In the genomic region with DNA sequence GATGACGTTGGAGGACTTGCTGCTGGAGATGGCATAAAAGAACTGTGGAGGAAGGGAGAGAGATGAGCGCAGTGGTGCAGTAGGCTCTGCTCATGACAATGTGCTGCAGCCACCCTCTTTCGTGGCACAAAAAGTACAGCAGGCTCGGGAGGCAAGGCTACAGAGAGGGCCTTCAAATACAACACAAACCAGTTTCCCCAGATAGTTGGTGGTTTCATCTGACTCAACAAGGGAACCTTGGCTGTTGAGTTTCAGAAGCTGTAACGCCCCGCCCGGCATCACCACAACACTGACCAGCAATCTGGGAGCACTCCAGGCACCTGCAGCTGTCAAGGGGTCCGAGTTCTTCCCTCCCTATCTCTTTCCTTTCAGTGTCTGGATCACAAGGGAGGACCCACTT, we compare ENCODE assay signal across 24 mouse cellular contexts. TPM values are rescaled to one million over a fixed set of nuclear protein-coding genes. Genes with fewer than 3 reads are reported as not detected.
"Had no signal": no experiment of that assay in that cellular context is flagged by ENCODE, and none has a peak within 500 bp of the region (broad histone marks: within the 10 kb centered on the region; RNA-seq: fewer than 3 reads in every experiment).

No protein-coding gene starts in this region.

- DNase-seq: lung, adult 18-20 months; lung, embryonic 14.5 days; lung, postnatal 10 days; lung, postnatal 4 days; midbrain, embryonic 14.5 days; right cerebral cortex, postnatal 14 days; thymus, adult 2 months; thymus, postnatal 25 days; thymus, postnatal 4 days had no signal

- H3K9me3 ChIP-seq: liver, embryonic 12.5 days; midbrain, embryonic 10.5 days; midbrain, embryonic 12.5 days; neural tube, embryonic 12.5 days; stomach, embryonic 15.5 days had no signal

- H3K9ac ChIP-seq: liver, embryonic 12.5 days; liver, embryonic 14.5 days; lung, embryonic 14.5 days; midbrain, embryonic 12.5 days; neural tube, embryonic 12.5 days; stomach, embryonic 15.5 days had no signal

- H3K4me3 ChIP-seq: liver, embryonic 12.5 days; midbrain, embryonic 10.5 days; midbrain, embryonic 12.5 days; neural tube, embryonic 12.5 days; stomach, embryonic 15.5 days had no signal

- ATAC-seq: liver, embryonic 12.5 days; midbrain, embryonic 16.5 days had no signal

- H3K27me3 ChIP-seq: liver, embryonic 12.5 days; midbrain, embryonic 12.5 days; neural tube, embryonic 12.5 days; stomach, embryonic 15.5 days had no signal

- H3K4me1 ChIP-seq: liver, embryonic 12.5 days; midbrain, embryonic 10.5 days; midbrain, embryonic 12.5 days; neural tube, embryonic 12.5 days; stomach, embryonic 15.5 days had no signal

- H3K27ac ChIP-seq: liver, embryonic 12.5 days; liver, embryonic 14.5 days; midbrain, embryonic 10.5 days; midbrain, embryonic 12.5 days; neural tube, embryonic 12.5 days; stomach, embryonic 15.5 days; stomach, postnatal 0 days had no signal

- H3K4me2 ChIP-seq: liver, embryonic 12.5 days; lung, embryonic 14.5 days; midbrain, embryonic 12.5 days; neural tube, embryonic 12.5 days; stomach, embryonic 15.5 days had no signal

RNA-seq across cellular contexts. Expression of a gene that starts 32.0 kb away (rescaled TPM):
- total RNA-seq: megakaryocyte-erythroid progenitor cell, adult 5-6 weeks; neutrophil, adult 5-6 weeks had no signal

RNA-seq across cellular contexts. Expression of a gene that starts 43.4 kb away (rescaled TPM):
- polyA plus RNA-seq: testis, adult 2 months had no signal

RNA-seq across cellular contexts. Expression of a gene that starts 43.4 kb away (rescaled TPM):
- total RNA-seq: megakaryocyte-erythroid progenitor cell, adult 5-6 weeks had no signal
- polyA plus RNA-seq: lung, embryonic 16.5 days; midbrain, embryonic 12.5 days; neural tube, embryonic 12.5 days; neural tube, embryonic 14.5 days had no signal

RNA-seq across cellular contexts. Expression of a gene that starts 53.3 kb away (rescaled TPM):
- total RNA-seq: megakaryocyte-erythroid progenitor cell, adult 5-6 weeks; neutrophil, adult 5-6 weeks had no signal
- polyA plus RNA-seq: liver, embryonic 12.5 days; liver, embryonic 14.5 days; liver, embryonic 16.5 days; lung, embryonic 14.5 days; lung, embryonic 16.5 days; midbrain, embryonic 12.5 days; midbrain, embryonic 14.5 days; spleen, adult 2 months; stomach, embryonic 15.5 days; stomach, postnatal 0 days had no signal
